Mouse (Mus musculus): ENCODE data around the gene Ptcd1. TPM values are rescaled to one million over a fixed set of nuclear protein-coding genes. Genes with fewer than 3 reads are reported as not detected.
"Not testable (repeated sequence)": the region's sequence is repeated elsewhere in the genome, so short reads cannot be mapped to it uniquely, and the experiment has no call there.

The Ptcd1 gene
- total RNA-seq, 2 experiments from 2014 or later = 11.3 to 12.0 TPM

DNA sequence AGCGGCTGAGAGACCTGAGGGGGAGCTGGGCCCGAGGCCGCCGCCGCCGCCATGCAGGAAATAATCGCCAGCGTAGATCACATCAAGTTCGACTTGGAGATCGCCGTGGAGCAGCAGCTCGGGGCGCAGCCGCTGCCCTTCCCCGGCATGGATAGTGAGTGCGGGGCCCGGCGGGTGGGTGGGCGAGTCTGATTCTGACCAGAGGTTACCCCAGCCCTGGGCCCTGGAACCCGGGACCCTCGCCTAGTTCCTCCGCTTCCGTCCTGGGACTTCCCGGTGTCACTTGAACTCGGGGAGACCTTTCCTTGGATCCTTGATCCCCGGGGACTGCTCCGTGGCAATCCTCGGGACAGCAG is 376 bp upstream of the Ptcd1 start:
- intact Hi-C loops (cut with DNase I) = loop anchor here (2.0 kb wide), 1 partner anchor 26 kb away; the partner anchor contains the start of genes Bud31 and Pdap1
- DNase-seq = no peak

DNA sequence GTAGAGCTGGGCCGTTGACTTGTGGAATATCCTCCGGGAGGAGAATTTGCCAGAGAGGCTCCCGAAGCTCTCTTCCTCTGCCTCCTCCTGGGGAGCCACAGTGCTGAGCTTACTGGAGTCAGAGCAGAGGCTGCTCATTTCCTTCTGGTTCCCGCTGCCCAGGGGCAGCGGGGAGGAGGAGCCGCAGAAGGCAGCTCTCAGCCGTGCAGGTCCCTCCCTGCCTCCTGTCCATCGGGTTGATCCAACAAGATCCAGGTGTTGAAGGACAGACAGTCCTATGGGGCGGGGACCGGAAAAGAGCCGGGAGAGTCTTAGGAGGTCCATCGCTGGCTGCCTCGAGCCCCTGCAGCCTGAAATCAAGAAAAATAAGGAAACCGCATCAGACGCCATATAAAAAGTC is 1.7 kb downstream of the Ptcd1 start:
- DNase-seq = no peak
- intact Hi-C loops (cut with DNase I) = no loop called here

DNA sequence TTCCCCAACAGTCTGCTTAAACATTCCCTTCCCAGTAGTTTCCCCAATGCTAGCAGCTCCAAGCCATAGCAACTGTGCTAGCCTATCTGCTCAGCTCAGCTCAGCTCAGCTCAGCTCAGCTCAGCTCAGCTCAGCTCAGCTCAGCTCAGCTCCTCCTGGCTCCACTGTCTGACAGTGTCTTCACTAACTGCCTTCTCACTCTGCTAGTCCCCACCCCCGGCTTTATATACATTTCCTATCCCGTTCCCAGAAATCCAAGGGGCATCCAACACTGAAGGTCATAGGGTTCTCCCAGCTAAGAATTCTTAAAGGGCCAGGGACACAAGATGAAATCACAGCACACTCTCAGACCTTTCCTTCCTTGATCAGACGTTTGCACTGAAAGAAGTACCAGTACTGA is 2.2 kb downstream of the Ptcd1 start:
- intact Hi-C loops (cut with DNase I) = no loop called here
- no peak for DNase-seq

DNA sequence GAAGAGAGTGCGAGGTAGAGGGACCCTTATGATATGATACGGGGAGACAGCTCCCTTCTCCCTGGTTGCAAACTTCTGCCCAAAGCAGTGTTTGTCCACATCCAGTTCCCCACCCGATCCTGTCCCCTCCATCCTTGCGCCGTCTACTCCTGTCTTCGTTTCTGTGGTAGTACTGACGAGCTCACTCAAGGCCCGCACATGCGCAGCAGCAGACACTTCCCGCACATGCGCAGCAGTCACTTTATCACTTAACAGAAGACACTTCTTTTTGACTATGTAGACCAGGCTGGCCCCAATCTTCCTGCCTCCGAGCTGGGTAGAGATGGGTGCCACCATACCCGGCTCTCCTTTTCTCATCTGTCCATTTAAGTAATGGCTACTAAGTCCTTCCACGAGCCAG is 5.5 kb downstream of the Ptcd1 start:
- intact Hi-C loops (cut with DNase I) = no loop called here
- DNase-seq = no peak

DNA sequence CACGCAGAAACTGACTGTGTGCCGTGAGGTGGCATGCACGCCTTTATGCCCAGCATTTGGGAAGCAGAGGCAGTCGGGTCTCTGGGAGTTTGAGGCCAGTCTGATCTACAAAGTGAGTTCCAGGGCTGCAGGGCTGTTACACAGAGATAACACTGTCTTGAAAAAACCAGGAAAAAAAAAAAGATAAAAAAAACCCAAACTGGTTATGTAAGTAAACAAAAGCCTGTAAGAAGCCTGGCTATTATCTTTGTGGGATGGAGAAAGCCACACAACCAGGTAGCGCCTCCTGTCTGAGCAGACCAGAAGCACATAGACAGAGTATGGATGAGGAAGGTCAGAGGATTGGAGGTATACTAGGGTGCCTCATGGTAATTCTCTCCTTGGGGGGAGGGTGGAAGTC is 14.2 kb downstream of the Ptcd1 start:
- intact Hi-C loops (cut with DNase I) = no loop called here
- DNase-seq = no peak

DNA sequence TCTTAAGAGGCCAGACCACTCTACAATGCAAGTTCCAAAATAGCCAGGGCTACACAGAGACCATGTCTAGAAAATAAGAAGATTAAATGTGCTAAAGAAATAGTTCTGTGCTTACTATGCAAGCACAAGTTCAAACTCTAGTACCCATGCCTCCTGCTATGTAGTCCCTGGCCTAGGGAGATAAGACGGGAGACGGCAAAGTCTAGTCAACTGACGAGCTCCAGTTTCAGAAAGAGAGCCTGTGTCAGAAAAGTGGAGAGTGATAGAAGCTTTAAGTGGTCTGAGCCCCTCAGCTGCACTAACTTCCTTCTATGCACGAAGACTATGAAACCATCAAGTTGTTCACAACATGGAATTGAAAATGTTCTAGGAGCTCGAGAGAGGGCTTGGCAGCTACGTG is 17.6 kb downstream of the Ptcd1 start:
- intact Hi-C loops (cut with DNase I) = no loop called here
- DNase-seq = no peak

DNA sequence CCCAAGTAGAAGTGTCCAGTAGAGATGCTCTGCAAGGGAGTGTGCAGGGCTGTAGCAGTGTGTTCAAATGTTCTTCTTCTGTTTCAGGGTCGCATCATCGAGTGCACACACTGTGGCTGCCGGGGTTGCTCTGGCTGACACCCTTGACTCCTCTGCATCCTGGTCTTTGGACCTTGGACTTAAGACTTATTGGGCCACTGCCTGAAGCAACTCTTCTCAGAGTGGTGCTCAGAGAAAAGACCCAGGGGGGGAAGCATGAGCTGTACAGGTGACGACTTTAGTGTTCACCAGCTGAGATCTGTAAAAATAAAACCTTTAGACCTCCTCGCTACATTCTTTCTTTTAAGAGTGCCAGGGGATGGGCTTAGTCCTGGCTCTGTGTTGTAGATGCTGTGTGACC is 19.2 kb downstream of the Ptcd1 start:
- intact Hi-C loops (cut with DNase I) = no loop called here

DNA sequence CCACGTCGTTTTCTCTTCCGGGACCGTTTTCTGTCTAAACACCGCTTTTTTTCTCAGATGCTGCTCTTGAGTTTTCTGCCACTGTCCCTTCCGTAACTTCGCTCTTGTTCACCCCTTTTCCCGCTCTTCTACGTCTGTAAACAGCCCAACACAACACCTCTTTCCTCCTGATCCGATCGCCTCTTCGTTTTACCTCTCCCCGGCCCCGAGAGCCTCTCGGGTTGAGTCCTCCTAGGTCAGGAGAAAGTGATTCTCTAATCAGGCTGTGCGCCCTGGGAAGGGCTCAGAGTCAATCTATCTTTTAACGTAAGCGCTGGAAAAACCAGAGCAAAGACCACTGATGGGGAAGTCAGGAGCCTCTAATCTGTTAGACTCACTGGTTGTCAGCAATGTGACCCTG is 26.3 kb downstream of the Ptcd1 start:
- DNase-seq = no peak
- intact Hi-C loops (cut with DNase I) = loop anchor here (2.0 to 5.0 kb wide), 2 partner anchors 26 to 373 kb away; partner anchors contain the start of genes Cpsf4, Ptcd1 and Trrap

More for the DNA sequence above, 19.2 kb downstream of the Ptcd1 start:
- no peak for DNase-seq

DNA sequence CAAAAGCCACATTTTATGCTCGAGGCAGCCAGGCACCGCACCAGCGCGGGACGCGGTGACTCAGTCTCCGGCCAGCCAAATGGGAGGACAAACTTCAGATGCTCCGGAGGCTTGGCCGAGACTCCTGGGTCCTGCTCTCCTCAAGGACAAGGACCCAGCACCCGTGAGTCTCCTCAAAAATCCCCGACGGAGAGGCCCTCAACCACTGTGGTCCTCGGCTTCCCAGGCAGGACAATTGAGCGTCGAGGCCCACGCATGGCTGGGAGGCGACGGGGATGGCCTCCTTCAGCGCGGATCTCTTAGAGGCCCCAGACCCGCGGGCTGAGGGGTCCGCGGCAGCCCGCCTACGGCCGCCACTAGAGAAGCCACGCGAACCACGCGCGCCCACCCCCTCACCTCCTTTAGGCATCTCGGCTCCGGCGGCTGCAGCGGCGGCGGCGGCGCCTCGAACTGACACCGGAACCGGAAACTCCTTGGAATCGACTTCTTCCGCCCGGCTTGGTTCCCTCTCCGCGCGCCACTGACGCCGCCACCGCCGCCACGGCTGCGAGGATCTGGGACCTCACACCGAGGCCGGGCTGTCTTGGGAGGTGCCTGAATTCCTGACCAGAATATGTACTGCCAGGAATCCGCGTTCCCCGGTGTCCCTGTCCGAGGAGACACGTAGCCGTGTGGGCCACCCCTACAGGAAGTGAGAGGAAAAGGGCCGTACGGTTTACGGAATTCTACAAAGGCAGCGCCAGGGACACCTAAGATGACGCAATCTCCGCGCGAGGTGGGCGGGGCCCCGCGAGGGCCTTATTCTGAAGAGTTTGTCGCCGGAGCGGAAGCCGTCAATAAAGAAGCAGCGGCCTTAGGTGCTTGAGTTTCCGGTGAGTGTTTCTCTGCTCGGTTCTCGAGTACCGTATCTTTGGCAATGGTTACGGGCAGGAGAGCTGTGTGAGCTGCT is 27.1 kb downstream of the Ptcd1 start, which contains the start of the genes Pdap1 and Bud31:
Gene Pdap1, minus strand, starts transcription at position 668 of the 949 bp plus-strand sequence.
Gene Bud31, plus strand, starts transcription at position 792 of the 949 bp plus-strand sequence.
- intact Hi-C loops (cut with DNase I) = loop anchor here (2.0 to 5.0 kb wide), 2 partner anchors 27 to 373 kb away; partner anchors contain the start of genes Cpsf4, Ptcd1 and Trrap
- peak; percentile 90 to 97 for DNase-seq

DNA sequence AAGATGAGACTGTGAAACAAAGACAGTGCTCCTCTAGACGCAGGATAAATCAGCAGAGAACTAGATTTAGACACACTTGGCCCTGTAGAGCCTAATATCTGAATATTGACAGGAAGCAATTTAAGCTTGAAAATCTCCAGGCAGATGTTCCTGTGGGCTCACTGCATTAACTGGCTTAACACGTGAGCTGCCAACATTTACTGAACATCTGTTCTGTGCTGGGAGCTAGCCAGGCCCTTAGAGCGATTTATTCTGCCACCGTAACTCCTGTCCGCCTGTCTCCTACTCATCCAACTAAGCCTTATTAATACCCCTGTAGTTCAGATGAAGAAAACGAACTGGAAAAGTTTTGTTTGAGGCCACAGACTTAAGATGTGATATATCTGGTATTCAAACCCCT is 28.1 kb downstream of the Ptcd1 start:
- no peak for DNase-seq
- intact Hi-C loops (cut with DNase I) = no loop called here

DNA sequence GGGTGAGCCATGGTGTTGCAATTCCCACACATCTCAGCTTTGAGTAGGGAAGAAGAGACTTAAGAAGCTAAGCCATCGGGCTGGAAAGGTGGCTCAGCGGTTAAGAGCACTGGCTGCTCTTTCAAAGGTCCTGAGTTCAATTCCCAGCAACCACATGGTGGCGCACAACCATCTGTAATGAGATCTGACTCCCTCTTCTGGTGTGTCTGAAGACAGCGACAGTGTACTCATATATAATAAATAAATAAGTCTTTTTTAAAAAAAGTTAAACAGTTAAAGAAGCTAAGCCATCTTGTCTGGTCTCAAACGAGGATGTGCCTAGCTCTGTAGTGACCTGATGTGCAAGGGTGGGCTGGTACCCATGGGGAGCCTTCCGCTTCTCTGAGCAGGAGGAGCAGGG is 33.6 kb downstream of the Ptcd1 start:
- DNase-seq; intact Hi-C loops (cut with DNase I): not testable (repeated sequence)

DNA sequence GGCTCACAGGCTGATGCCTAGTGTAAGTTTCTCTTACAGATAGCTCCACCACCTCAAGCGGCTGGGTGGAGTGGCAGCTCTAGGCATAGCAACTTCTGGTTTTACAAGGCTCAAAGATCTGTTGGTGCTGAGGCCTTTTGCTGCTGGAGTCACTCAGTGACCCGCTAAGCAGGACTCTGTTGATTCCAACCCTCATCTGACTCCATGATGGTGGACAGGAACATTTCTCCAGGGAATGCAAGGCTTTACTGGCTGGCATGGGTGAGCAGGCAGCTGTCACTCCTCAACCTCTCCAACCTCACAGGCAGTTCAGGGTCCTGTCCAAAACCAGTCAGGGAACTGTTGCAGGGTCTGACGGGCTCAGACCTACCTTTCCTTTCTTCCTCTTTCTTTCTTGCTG is 35.9 kb downstream of the Ptcd1 start:
- intact Hi-C loops (cut with DNase I) = no loop called here
- DNase-seq = no peak

DNA sequence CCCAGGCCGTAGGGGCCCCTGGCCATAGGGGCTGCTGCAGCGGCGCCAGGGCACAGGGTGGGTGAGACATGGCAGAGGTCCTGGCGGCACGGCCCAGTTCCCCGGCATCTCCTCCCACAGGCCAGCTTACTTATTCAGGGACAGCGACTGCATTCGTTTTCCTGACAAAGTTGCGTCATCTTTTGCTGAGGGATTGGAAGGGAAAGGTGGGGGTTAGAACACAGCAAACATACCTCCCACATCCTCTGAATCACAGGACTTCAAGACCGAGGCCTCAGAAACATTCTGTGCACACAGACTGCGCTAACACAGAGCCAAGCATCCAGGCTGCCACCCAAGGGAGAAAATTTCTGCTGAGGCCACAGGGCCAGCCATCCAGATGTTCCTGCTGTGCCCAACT is 36.7 kb downstream of the Ptcd1 start:
- DNase-seq = no peak

DNA sequence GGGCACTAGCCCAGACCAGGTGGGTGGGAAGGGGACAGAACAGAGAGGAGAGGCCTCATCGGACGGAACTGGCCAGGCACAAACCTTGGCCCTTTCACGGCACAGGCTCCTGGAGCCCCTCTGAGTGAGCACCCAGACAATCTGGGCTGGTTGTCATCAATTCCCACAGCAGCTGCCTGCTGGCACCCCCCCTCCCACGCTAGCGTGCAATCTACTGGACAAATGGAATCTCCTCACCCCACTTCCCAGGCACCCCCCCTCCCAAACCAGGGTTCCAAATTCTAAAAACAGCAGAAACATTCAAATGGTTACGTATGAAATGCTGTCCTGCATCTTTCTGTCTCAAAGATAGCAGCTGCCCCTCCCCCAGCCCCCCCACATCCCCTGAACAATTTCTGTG is 37.1 kb downstream of the Ptcd1 start:
- intact Hi-C loops (cut with DNase I); DNase-seq: not testable (repeated sequence)

More for the DNA sequence above, 36.7 kb downstream of the Ptcd1 start:
- intact Hi-C loops (cut with DNase I) = no loop called here

DNA sequence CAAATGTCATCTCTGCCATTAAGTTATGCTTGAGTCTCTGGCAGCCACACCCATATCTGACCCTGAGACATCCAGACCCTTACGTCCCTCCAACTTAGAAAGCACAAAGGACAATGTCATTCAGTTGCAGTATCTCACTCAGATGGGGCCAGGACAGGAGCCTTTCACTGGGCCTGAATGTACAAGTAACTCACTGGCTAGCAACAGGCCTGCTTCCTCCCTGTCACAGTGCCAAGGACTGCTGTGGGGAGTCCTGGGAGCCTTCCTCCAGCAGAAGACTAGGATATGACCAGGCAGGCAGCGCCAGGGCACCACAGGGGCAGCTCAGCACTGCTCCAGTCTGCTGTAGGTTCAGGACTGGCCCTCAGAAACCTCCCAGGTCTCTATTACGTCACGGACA is 37.8 kb downstream of the Ptcd1 start:
- intact Hi-C loops (cut with DNase I) = no loop called here
- DNase-seq = no peak

DNA sequence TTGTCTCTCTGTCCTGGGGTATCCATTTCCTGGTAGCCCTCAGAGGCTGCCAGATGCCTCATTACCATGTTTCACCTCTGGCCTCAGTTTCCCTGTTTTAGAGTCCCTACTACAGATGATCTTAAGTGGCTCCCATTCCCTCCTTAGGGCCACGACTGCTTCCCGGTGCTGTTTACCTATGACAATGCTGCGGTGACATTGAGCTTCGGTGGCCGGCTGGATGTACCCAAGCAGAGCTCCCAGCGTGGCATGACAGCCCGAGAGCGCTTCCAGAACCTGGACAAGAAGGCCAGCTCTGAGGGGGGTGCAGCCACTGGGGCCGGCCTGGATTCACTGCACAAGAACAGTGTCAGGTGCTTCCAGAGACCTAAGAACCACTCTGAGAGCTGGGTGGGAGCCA is 40.3 kb downstream of the Ptcd1 start:
- intact Hi-C loops (cut with DNase I) = no loop called here
- no peak for DNase-seq

DNA sequence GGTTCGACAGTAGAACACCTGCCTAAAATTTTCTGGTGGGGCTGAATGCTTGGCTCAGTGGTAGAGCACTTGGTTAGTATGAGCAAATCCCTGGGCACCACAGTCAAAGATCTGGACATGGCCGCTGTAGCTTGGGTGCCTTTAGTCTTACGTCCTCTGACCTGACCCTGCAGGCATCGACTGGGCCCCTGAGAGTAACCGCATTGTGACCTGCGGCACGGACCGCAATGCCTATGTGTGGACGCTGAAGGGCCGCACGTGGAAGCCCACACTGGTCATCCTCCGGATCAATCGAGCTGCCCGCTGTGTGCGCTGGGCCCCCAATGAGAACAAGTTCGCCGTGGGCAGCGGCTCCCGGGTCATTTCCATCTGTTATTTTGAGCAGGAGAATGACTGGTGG is 43.5 kb downstream of the Ptcd1 start:
- no peak for DNase-seq
- intact Hi-C loops (cut with DNase I) = no loop called here

DNA sequence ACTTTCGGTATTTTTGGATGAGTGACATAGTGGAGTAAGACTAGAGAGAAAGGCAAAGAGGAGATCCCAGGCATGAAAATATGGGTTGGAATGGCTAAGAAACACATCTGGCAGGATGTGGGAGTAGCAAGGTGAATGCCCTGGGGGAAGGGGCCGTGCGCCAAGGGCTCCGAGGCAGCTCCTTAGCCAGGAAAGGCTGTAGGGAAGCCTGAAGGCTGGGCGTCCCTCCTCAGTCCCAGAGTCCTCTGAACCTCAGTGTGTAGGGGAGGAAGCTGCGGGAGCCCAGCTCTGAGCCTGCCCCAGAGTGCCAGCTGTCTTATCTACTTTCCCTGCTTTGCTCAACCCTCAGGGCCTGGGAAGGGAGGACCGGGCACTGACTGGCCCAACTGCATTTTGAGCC is 46.0 kb downstream of the Ptcd1 start:
- intact Hi-C loops (cut with DNase I) = no loop called here
- DNase-seq = no peak

DNA sequence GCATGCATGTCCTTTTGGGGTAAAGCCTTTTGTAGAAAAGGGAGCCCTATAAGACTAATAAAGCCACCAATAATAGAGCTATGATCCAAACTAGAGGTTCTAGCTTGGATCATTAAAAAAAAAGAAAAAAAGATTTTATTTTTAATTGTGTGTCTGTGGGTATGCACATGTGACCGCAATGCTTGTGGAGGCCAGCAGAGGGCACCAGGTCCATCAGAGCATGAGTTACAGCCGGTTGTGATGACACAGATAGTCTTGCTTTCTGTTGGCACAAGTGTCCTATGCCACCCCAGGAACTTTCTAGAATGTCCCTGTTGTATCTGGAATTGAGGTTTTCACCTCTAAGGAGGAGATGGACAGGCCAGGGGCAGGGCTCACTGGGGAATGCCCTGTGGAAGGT is 47.5 kb downstream of the Ptcd1 start:
- DNase-seq = no peak

DNA sequence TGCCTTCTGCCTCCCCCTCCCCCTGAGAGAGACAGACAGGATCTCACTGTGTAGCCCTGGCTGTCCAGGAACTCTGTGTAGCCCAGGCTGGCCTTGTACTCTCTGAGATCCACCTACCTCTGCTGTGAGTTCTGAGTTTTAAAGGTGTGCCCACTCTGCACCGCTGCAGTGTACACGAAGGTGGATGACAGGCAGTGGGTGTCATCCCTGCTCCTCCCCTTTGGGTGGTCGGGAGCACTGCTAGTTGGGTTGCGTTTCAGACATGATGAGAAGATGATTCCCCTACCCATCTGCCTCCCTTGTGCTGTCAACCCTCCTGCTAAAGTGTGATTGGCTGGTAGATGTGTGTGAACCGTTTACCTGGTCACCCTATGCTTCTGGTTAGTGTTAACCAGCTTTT is 48.4 kb downstream of the Ptcd1 start:
- intact Hi-C loops (cut with DNase I) = no loop called here

More for the DNA sequence above, 47.5 kb downstream of the Ptcd1 start:
- intact Hi-C loops (cut with DNase I) = no loop called here

DNA sequence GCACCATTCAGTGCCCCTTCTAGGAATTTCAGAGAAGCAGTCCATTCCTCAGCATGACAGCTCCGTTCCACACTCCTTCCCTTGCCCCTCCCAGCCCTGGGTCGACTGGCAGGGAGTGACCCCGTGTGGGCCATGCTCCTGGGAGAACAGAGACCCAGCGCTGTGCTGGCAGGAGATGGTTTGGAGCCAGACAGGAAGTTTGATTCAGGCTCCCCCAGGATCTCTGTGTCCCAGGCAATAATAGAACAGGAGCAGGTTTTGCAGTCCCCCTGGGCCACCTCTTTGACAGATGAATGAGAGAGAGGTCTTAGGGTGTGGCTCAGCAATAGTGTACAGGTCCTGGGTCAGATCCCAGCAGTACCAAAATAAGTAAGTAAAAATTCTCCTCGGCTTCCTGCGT is 48.9 kb downstream of the Ptcd1 start:
- intact Hi-C loops (cut with DNase I) = no loop called here
- no peak for DNase-seq

More for the DNA sequence above, 48.4 kb downstream of the Ptcd1 start:
- DNase-seq = no peak

DNA sequence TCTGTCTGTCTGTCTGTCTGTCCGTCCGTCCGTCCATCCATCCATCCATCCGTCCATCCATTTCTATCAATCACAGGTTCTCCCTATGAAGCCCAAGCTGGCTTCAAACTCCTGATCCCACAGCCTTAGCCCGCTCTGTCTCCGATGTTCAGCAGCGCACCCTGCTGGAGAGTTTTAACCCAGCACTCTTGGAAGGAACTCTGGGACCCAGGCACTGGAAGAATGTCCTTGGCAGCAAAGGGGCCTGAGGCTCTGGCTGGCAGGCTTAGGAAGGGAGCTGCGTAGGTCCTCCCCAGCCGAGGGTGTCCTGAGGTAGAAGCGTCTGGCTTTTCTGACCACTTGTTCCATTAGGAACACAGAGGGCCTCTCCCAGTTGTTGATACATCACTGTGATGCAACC is 50.0 kb downstream of the Ptcd1 start:
- peak; percentile 52 to 65 for DNase-seq
- intact Hi-C loops (cut with DNase I) = no loop called here

Measured in gastrocnemius, postnatal 36 days (tissue).